Mouse (Mus musculus) midbrain, embryonic 15.5 days (tissue): Measurements from ENCODE around the gene Ubl5. TPM values are rescaled to one million over a fixed set of nuclear protein-coding genes. Genes with fewer than 3 reads are reported as not detected.
"Not testable (repeated sequence)": the region's sequence is repeated elsewhere in the genome, so short reads cannot be mapped to it uniquely, and the experiment has no call there.

Experiments used
- ATAC-seq: fragments of 200-750 bp; cut with Nextera tagmentation; replicated peaks from 2 replicates; pipeline ENCODE4 v1.8.0; 2017; ENCODE audit warnings: moderate TSS enrichment
- H3K27ac ChIP-seq: fragments of 300-500 bp; sonication (generic); 2 replicates; pipeline ENCODE4 v1.5.1; 2015; ENCODE audit warnings: mild to moderate bottlenecking, inconsistent platforms
- H3K27me3 ChIP-seq: fragments of 300-500 bp; sonication (generic); replicated peaks from 2 replicates; pipeline ENCODE4 v1.6.1; 2015; ENCODE audit warnings: inconsistent platforms
- H3K36me3 ChIP-seq: fragments of 300-500 bp; sonication (generic); replicated peaks from 2 replicates; pipeline ENCODE4 v1.6.1; 2015; ENCODE audit warnings: inconsistent platforms
- H3K4me1 ChIP-seq: fragments of 300-500 bp; sonication (generic); 2 replicates; pipeline ENCODE4 v1.6.1; 2015; ENCODE audit warnings: inconsistent platforms
- H3K4me2 ChIP-seq: fragments of 300-500 bp; sonication (generic); 2 replicates; pipeline ENCODE4 v1.6.1; 2015; ENCODE audit warnings: inconsistent platforms, mild to moderate bottlenecking, moderate library complexity
- H3K4me3 ChIP-seq: fragments of 300-500 bp; sonication (generic); 2 replicates; pipeline ENCODE4 v1.5.1; 2015; ENCODE audit warnings: mild to moderate bottlenecking, inconsistent platforms
- H3K9ac ChIP-seq: fragments of 300-500 bp; sonication (generic); 2 replicates; pipeline ENCODE4 v1.6.1; 2015; ENCODE audit warnings: mild to moderate bottlenecking, inconsistent platforms
- H3K9me3 ChIP-seq: fragments of 300-500 bp; sonication (generic); 2 replicates; pipeline ENCODE4 v1.6.1; 2016; ENCODE audit warnings: inconsistent platforms
- WGBS: fragments of 180-500 bp; shearing (Covaris S2); methylation state at CpG from one replicate; pipeline ENCODE4 v1.1.7; 2015; ENCODE audit warnings: mixed read lengths; 5-methylcytosine and 5-hydroxymethylcytosine counted together
- polyA plus RNA-seq: library from polyadenylated mRNA; unstranded; fragments of >200 nt; fragmentation: Nextera tagmentation; extraction: Ambion mirVana; gene quantifications from 2 replicates; pipeline ENCODE4 v1.2.1, GENCODE M21; 2015

Gene Ubl5
- 411 and 447 TPM in 2 replicates for polyA plus RNA-seq

DNA sequence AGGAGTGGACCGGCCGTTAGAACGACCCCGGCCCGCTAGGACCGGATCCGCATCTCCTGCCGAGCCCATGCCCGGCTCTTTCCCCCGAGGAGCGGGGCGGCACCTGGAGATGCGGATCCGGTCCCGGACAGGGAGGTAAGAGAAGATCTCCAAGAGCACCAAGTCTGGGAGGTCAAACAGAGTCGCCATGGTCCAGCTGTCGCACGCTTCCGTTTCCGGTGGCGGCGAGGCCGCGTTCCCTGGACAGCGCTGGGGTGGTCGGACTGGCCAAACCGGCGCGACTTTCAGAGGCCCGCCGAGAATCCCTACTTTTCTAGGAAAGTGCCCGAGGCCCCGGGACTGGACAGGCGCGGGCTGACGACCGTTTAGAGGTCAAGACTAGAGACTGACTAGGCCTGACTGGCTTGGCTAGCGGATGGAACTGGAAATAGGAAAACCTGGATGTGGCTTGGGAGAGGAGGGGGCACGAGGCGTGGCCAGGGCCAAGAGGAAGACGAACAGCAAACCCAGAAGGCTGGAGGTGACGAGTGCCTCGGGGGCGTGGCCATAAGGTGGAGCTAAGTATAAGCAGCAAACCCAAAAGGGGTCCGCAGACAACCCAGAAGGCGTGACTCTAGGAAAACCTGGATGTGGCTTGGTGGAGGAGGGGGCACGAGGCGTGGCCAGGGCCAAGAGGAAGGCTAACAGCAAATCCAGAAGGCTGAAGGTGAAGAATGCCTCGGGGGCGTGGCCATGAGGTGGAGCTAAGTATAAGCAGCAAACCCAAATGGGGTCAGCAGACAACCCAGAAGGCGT, at the start of gene Ubl5:
TSS of gene Ubl5 (plus strand) at position 778 of the 795 bp plus-strand sequence.
- peak; percentile 93 for ATAC-seq
- Histone ChIP-seq H3K27ac (peak within 1 kb of the TSS; percentile 86), H3K9ac (peak within 1 kb of the TSS; percentile 75), H3K4me1 (peaks cover 50% of the 10 kb centered on the region), H3K27me3 (no peaks in the 10 kb centered on the region), H3K4me3 (peak within 1 kb of the TSS; percentile 92), H3K9me3 (no peaks in the 10 kb centered on the region), H3K36me3 (peaks cover 16% of the 10 kb centered on the region; the same call in 1 of the 2 replicates), H3K4me2 (peak within 1 kb of the TSS; percentile 96)
- under 1% methylated on average over 51 of the region's 51 CpGs for WGBS

DNA sequence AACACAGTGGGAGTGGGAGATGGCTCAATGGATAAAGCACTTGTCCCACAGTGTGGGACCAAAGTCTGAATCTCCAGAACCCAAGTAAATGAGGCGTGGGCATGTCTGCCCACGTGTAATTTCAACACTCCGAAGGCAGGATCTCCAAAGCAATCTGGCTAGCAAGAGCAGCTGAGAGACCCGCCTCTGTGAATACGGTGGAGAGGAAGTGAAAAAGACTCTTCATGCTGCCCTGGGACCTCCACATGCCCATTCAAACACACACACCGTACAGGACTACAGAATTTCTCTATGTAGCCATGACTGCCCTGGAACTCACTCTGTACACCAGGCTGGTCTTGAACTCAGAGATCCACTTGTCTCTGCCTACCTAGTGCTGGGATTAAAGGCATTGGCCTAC, 41.4 kb upstream of the Ubl5 start:
- no peak for ATAC-seq
- no peak overlapping the region for H3K4me3 ChIP-seq
- H3K9ac ChIP-seq, result no peak overlapping the region
- no peaks in the 10 kb centered on the region for H3K9me3 ChIP-seq
- no peak overlapping the region for H3K27ac ChIP-seq
- no peak overlapping the region for H3K4me2 ChIP-seq
- H3K4me1 ChIP-seq, result peaks cover 1% of the 10 kb centered on the region
- WGBS, result 86% methylated on average over 6 of the region's 6 CpGs
- H3K36me3 ChIP-seq, result 0 out of 2 replicates have a peak, but pooled peaks cover 8% of the 10 kb centered on the region
- no peaks in the 10 kb centered on the region for H3K27me3 ChIP-seq

DNA sequence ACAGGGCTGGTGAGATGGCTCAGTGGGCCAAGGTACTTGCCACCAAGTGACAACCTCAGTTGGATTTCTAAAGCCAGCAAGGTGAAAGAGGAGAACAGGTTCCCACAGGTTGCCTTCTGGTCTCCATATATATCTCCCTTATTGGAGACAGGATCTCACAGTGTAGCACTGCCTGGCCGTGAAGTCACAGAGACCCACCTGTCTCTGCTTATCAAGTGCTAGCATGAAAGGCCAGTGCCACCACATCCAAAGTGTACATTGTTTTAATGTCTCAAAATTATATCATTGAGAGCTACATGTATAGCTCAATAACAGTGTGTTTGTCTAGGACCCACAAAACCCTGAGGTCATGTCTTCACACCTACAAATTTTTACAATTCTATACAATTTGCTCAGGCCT, 36.4 kb upstream of the Ubl5 start:
- peak overlapping the region; percentile 99 for H3K27ac ChIP-seq

GRCm38 (mm10) chr9:20607100-20607974, 35.3 kb upstream of the Ubl5 start:
- H3K9ac ChIP-seq, result peak overlapping the region; percentile 79
- H3K4me2 ChIP-seq, result peak overlapping the region; percentile 62
- peaks cover 12% of the 10 kb centered on the region for H3K4me1 ChIP-seq
- H3K4me3 ChIP-seq, result peak overlapping the region; percentile 69
- ATAC-seq, result peak; percentile 92
- 0 out of 2 replicates have a peak, but pooled peaks cover 3% of the 10 kb centered on the region for H3K36me3 ChIP-seq
- peak overlapping the region; percentile 99 for H3K27ac ChIP-seq
- H3K9me3 ChIP-seq, result no peaks in the 10 kb centered on the region
- WGBS, result under 1% methylated on average over 57 of the region's 57 CpGs
- H3K27me3 ChIP-seq, result no peaks in the 10 kb centered on the region

More for the DNA sequence above, 36.4 kb upstream of the Ubl5 start:
- no peaks in the 10 kb centered on the region for H3K27me3 ChIP-seq
- H3K4me2 ChIP-seq, result peak overlapping the region; percentile 62
- no peak overlapping the region; the same call in 1 of the 2 replicates for H3K9ac ChIP-seq
- H3K4me3 ChIP-seq, result peak overlapping the region; percentile 69; the same call in 1 of the 2 replicates
- H3K4me1 ChIP-seq, result peaks cover 12% of the 10 kb centered on the region
- H3K9me3 ChIP-seq, result no peaks in the 10 kb centered on the region
- H3K36me3 ChIP-seq, result 0 out of 2 replicates have a peak, but pooled peaks cover 3% of the 10 kb centered on the region
- ATAC-seq, result 0 out of 2 replicates have a peak, but pooled peaks have one; percentile 5
- 89% methylated on average over 1 of the region's 1 CpGs for WGBS

DNA sequence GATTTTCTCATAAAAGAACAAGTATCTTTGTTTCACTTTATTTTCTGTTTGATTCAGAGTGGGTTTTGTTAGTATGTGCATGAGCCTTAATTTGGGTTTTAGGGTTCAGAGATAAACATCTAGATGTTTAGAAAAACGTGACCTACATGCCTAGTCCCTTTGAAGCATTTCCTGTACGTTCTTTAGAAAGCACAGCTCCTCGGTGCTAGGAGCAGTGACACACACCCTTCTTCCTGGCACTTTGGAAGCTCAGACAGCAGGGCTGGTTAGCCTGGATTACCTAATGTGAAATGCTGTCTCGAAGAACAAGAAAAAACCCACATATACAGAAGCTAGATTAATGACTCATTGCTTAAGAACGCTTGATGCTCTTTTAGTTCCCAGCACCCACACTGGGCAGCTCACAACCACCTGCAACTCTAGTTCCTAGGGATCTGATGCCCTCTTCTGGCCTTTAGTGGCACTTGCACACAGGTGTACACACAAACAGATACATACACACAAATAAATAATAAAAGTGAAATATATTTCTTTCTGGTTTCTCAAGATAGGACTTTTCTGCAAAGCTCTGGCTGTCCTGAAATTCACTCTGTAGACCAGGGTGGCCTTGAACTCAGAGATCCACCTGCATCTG, 32.7 kb upstream of the Ubl5 start:
- Histone ChIP-seq H3K36me3 (no peaks in the 10 kb centered on the region), H3K27me3 (no peaks in the 10 kb centered on the region), H3K9me3 (no peaks in the 10 kb centered on the region), H3K4me3 (no peak overlapping the region), H3K9ac (no peak overlapping the region), H3K4me2 (no peak overlapping the region), H3K27ac (no peak overlapping the region), H3K4me1 (peaks cover 12% of the 10 kb centered on the region)
- WGBS, result 91% methylated on average over 5 of the region's 5 CpGs
- ATAC-seq, result no peak

DNA sequence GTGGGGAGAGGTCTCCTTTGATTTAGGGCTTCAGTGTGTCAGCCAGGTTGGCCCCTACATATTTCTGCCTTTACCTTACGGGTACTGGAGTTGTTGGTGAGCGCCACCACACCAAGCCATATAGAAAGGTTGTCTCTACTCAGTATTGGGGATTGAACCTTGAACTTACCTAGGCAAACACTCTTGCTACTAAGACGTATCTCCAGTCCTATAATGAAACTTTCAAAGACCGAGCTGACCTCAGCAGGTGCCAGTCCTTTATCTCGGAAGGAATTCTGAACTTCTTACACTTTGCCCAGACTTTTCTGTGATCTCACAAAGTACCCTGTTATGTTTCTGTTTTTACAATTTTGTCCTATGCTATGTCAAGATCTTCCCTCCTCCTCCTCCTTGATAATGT, 30.7 kb upstream of the Ubl5 start:
- H3K36me3 ChIP-seq, result no peaks in the 10 kb centered on the region; the same call in 1 of the 2 replicates
- H3K9ac ChIP-seq, result no peak overlapping the region
- H3K27ac ChIP-seq, result no peak overlapping the region
- WGBS, result 86% methylated on average over 5 of the region's 5 CpGs
- peaks cover 5% of the 10 kb centered on the region for H3K4me1 ChIP-seq
- H3K4me2 ChIP-seq, result no peak overlapping the region
- no peak for ATAC-seq
- H3K27me3 ChIP-seq, result no peaks in the 10 kb centered on the region
- no peaks in the 10 kb centered on the region for H3K9me3 ChIP-seq
- H3K4me3 ChIP-seq, result no peak overlapping the region

DNA sequence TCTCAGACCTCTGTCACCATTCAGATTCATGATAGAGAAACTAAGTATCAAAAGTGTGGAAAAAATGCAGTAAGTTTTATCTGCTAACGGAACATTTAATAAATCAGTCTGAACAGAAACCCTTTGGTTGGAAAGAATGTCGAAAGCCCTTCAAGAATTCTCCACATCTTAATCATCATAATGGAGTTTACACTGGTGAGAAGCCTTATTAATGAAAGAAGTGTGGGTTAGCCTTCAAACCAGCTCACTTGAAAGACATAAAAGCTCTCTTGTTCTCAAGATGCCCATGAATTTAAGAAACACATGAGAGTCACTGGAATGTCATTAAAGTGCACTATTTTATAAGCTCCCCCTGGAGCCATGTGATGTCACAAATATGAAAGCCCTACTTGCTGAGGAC, 26.0 kb upstream of the Ubl5 start:
- ATAC-seq, result no peak
- WGBS, result 93% methylated on average over 2 of the region's 2 CpGs
- H3K27me3 ChIP-seq, result no peaks in the 10 kb centered on the region
- no peak overlapping the region for H3K4me3 ChIP-seq
- H3K36me3 ChIP-seq, result peaks cover 3% of the 10 kb centered on the region; the same call in 1 of the 2 replicates
- no peak overlapping the region for H3K27ac ChIP-seq
- H3K9me3 ChIP-seq, result no peaks in the 10 kb centered on the region
- H3K4me1 ChIP-seq, result no peaks in the 10 kb centered on the region
- no peak overlapping the region for H3K4me2 ChIP-seq
- H3K9ac ChIP-seq, result no peak overlapping the region

DNA sequence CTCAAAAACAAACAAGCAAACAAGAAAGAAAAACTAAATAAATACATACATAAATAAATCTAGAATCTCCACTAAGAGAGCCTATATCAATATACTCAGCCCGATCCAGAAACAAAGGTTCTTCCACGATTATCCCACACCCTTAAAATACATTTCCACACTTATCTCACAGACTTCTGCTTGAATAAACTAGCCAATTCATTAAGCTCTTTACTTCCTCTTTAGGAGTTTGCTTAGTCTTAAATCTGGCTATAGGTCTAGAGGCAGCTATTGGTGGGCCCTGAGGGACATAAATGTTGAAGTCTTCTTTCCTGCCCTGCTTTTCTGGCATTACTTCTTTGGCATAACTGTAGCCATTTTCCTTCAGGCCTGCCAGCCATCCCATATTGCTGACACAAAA, 11.3 kb upstream of the Ubl5 start:
- 94% methylated on average over 2 of the region's 2 CpGs for WGBS

DNA sequence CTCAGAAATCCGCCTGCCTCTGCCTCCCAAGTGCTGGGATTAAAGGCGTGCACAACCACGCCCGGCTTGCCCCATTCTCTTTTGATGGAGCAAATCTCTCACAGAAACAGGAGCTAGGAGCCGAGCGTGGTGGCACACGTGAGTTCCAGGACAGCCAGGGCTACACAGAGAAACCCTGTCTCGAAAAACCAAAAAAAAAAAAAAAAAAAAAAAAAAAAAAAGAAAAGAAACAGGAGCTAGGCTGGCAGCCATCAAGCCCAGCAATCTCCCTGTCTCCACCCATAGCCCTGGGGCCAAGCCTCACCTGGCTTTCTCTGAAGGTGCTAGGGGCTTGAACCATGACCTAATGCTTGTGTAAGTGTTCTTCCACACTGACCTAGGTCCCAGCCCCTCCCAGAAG, 7.0 kb upstream of the Ubl5 start:
- not testable (repeated sequence) for H3K4me3 ChIP-seq, H3K27ac ChIP-seq, ATAC-seq, H3K4me2 ChIP-seq, H3K27me3 ChIP-seq, H3K9me3 ChIP-seq, H3K4me1 ChIP-seq, H3K9ac ChIP-seq
- 92% methylated on average over 8 of the region's 8 CpGs for WGBS
- peaks cover 11% of the 10 kb centered on the region; the same call in 1 of the 2 replicates for H3K36me3 ChIP-seq

More for the DNA sequence above, 11.3 kb upstream of the Ubl5 start:
- Histone ChIP-seq H3K4me1 (no peaks in the 10 kb centered on the region), H3K9me3 (no peaks in the 10 kb centered on the region), H3K4me2 (no peak overlapping the region), H3K4me3 (no peak overlapping the region), H3K9ac (no peak overlapping the region), H3K27me3 (no peaks in the 10 kb centered on the region), H3K27ac (no peak overlapping the region), H3K36me3 (no peaks in the 10 kb centered on the region)
- no peak for ATAC-seq

DNA sequence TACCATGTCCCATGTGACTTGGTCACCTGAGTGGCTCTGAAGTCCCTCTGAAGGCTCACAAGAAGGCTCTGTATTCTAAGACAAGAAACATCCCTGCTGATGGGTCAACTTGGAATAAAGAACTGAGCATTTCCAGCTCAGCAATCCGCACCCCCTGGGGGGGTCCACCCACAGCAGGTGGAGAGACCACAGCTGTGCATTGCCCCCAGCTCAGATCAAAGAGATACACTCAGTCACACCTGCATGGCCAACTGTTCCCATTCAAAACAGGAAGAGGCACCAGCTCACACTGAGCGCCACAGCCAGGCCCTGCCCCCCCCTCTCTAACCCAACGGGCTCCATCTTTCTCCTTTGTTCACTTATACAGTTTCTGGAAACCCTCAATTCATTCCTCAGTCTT, 6.4 kb upstream of the Ubl5 start:
- no peak for ATAC-seq
- 83% methylated on average over 3 of the region's 3 CpGs for WGBS
- no peak overlapping the region for H3K4me2 ChIP-seq

DNA sequence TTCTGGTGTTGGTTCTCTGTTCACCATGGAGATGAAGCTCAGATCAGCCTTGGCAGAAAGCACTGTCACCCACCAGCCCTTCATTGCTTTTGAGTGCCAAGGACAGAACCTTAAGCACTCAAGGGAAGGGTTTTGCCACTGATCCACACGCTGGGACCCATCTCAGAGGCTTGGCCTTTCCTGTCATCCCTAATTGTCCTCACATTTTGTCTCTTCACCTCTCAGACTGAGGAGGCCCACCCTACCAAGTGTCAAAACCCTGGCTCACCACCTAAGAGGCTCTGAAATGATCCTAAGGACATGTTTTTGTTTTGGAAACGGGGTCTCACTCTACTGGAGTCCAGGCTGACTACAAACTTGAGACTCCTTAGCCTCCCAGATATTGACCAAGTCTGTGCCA, 5.9 kb upstream of the Ubl5 start:
- H3K27ac ChIP-seq, result no peak overlapping the region
- H3K4me2 ChIP-seq, result no peak overlapping the region
- no peaks in the 10 kb centered on the region for H3K9me3 ChIP-seq
- H3K27me3 ChIP-seq, result no peaks in the 10 kb centered on the region
- H3K36me3 ChIP-seq, result peaks cover 11% of the 10 kb centered on the region; the same call in 1 of the 2 replicates
- peaks cover 19% of the 10 kb centered on the region for H3K4me1 ChIP-seq
- no peak overlapping the region for H3K4me3 ChIP-seq
- no peak for ATAC-seq
- no peak overlapping the region for H3K9ac ChIP-seq
- WGBS, result 84% methylated on average over 2 of the region's 2 CpGs

More for the DNA sequence above, 6.4 kb upstream of the Ubl5 start:
- no peaks in the 10 kb centered on the region for H3K27me3 ChIP-seq
- H3K27ac ChIP-seq, result no peak overlapping the region
- no peaks in the 10 kb centered on the region for H3K9me3 ChIP-seq
- H3K9ac ChIP-seq, result no peak overlapping the region
- peaks cover 11% of the 10 kb centered on the region; the same call in 1 of the 2 replicates for H3K36me3 ChIP-seq
- H3K4me1 ChIP-seq, result peaks cover 15% of the 10 kb centered on the region
- H3K4me3 ChIP-seq, result no peak overlapping the region

DNA sequence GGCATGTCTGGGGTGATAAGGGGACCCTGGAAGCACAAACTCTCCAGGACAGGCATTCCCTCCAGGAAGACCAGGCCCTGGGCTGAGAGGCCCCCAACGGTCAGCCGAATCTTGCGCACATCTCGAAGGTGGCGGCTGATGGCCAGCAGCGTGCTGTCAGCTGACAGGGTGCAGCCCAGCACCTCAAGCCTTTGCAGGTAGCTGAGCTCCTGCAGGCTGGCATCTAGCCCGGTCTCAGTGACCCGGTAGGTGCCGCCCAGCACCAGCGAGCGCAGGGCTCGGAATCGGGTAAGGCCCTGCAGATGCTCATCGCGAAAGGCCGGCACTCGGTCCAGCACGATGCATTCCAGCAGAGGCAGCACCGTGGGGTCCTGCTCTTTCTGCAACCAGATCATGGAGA, 4.1 kb upstream of the Ubl5 start:
- H3K9ac ChIP-seq, result no peak overlapping the region
- H3K9me3 ChIP-seq, result no peaks in the 10 kb centered on the region
- H3K4me2 ChIP-seq, result no peak overlapping the region
- 95% methylated on average over 19 of the region's 19 CpGs for WGBS
- no peak for ATAC-seq
- peaks cover 11% of the 10 kb centered on the region; the same call in 1 of the 2 replicates for H3K36me3 ChIP-seq
- peaks cover 27% of the 10 kb centered on the region for H3K4me1 ChIP-seq
- no peak overlapping the region for H3K4me3 ChIP-seq
- H3K27ac ChIP-seq, result no peak overlapping the region
- H3K27me3 ChIP-seq, result no peaks in the 10 kb centered on the region
